Mouse (Mus musculus) stomach, postnatal 0 days (tissue): ENCODE data around the gene Nap1l1. TPM values are rescaled to one million over a fixed set of nuclear protein-coding genes. Genes with fewer than 3 reads are reported as not detected.
A peak's percentile ranks its signal among the peaks of the same experiment; 100 is the strongest.

Source experiments
- ATAC-seq: fragments of 200-750 bp; cut with Nextera tagmentation; 2 replicates; pipeline ENCODE4 v1.8.0; 2017; ENCODE audit not compliant: low FRiP score, low TSS enrichment
- DNase-seq: peaks from one replicate; pipeline ENCODE4 v3.0.0-alpha.2; 2016; ENCODE audit warnings: low spot score
- H3K27ac ChIP-seq: fragments of 300-500 bp; sonication (generic); replicated peaks from 2 replicates; pipeline ENCODE4 v1.5.1; 2014; ENCODE audit warnings: mild to moderate bottlenecking, control low read depth
- H3K27me3 ChIP-seq: fragments of 300-500 bp; sonication (generic); 2 replicates; pipeline ENCODE4 v1.6.1; 2014; ENCODE audit warnings: low read length; ENCODE audit not compliant: control insufficient read depth, insufficient read depth
- H3K36me3 ChIP-seq: fragments of 300-500 bp; sonication (generic); 2 replicates; pipeline ENCODE4 v1.6.1; 2014; ENCODE audit warnings: low read length, mixed read lengths; ENCODE audit not compliant: control insufficient read depth, insufficient read depth
- H3K4me1 ChIP-seq: fragments of 300-500 bp; sonication (generic); replicated peaks from 2 replicates; pipeline ENCODE4 v1.6.1; 2014; ENCODE audit warnings: antibody characterized with exemption; ENCODE audit not compliant: control insufficient read depth, insufficient read depth
- H3K4me2 ChIP-seq: fragments of 300-500 bp; sonication (generic); replicated peaks from 2 replicates; pipeline ENCODE4 v1.6.1; 2014; ENCODE audit warnings: low read depth, mild to moderate bottlenecking, control low read depth, moderate library complexity
- H3K4me3 ChIP-seq: fragments of 300-500 bp; sonication (generic); 2 replicates; pipeline ENCODE4 v1.5.1; 2014; ENCODE audit warnings: low read depth, low read length, control low read depth
- H3K9ac ChIP-seq: fragments of 300-500 bp; sonication (generic); 2 replicates; pipeline ENCODE4 v1.6.1; 2014; ENCODE audit warnings: mild to moderate bottlenecking, low read length, control low read depth, mixed read lengths
- H3K9me3 ChIP-seq: fragments of 300-500 bp; sonication (generic); 2 replicates; pipeline ENCODE4 v1.6.1; 2016; ENCODE audit warnings: low read length; ENCODE audit not compliant: control insufficient read depth
- CTCF ChIP-seq: IDR thresholded peaks from 2 replicates; pipeline ENCODE4 v1.5.1; 2016; ENCODE audit warnings: antibody characterized with exemption, low read depth, mild to moderate bottlenecking, moderate library complexity
- EP300 ChIP-seq: optimal IDR thresholded peaks from 2 replicates; pipeline ENCODE3; 2016; ENCODE audit warnings: antibody characterized with exemption
- WGBS: fragments of 180-500 bp; shearing (Covaris S2); extraction: QIAGEN DNeasy Blood & Tissue Kit; methylation state at CpG from one replicate; pipeline ENCODE4 v1.1.7; 2014; 5-methylcytosine and 5-hydroxymethylcytosine counted together
- polyA plus RNA-seq: library from polyadenylated mRNA; unstranded; fragments of >200 nt; fragmentation: Nextera tagmentation; extraction: Ambion mirVana; gene quantifications from 2 replicates; pipeline ENCODE4 v1.2.1, GENCODE M21; 2015

Nap1l1 gene
- polyA plus RNA-seq, 1 experiment from 2014 or later = 90.6 TPM

- no peak for DNase-seq
- TF ChIP-seq EP300 = no peak
- H3K9me3 ChIP-seq = no peaks in the 10 kb centered on the region
- H3K4me3 ChIP-seq = no peak overlapping the region
- H3K36me3 ChIP-seq = no peaks in the 10 kb centered on the region
- peaks cover 8% of the 10 kb centered on the region for H3K4me1 ChIP-seq
- H3K27ac ChIP-seq = no peak overlapping the region
- H3K4me2 ChIP-seq = no peak overlapping the region
- no peak overlapping the region for H3K9ac ChIP-seq
- no peak for ATAC-seq
- no peaks in the 10 kb centered on the region for H3K27me3 ChIP-seq
- 93% methylated on average over 9 of the region's 9 CpGs for WGBS
Observed at GRCm38 (mm10) chr10:111540678-111541077, 67.7 kb downstream of the Nap1l1 start.

GRCm38 (mm10) chr10:111543106-111543505, 70.1 kb downstream of the Nap1l1 start:
- no peak for TF ChIP-seq CTCF
- TF ChIP-seq EP300 = no peak
- Histone ChIP-seq H3K9me3 (no peaks in the 10 kb centered on the region), H3K4me1 (peaks cover 8% of the 10 kb centered on the region), H3K27me3 (no peaks in the 10 kb centered on the region), H3K4me2 (no peak overlapping the region), H3K36me3 (no peaks in the 10 kb centered on the region), H3K27ac (peak overlapping the region; percentile 45; the same call in 1 of the 2 replicates), H3K4me3 (no peak overlapping the region), H3K9ac (no peak overlapping the region)
- ATAC-seq (no peak), DNase-seq (no peak)
- 86% methylated on average over 7 of the region's 7 CpGs for WGBS

DNA sequence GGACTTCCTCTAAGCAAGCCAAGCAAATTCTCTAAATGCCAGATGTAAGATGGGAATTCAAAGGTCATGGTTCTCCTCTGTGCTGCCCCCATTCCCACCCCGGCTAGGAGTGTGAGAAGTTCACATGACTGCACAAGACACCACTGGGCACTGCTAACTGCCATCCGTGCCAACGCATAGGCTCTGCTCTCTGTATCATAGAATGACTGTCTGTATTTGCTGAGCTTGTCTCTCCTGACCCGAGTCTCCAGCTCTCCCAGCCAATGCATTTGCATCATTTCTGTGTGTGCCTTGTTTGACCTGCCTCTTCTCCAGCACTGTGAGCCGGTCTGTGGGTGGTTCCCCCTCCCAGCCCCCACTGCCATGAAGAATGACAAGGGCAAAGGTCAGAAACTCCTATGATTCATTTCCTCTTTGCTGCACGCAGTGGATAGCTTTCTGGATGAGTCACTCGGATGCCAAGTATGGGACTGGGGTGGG, 70.8 kb downstream of the Nap1l1 start:
- H3K27ac ChIP-seq = peak overlapping the region; percentile 45
- DNase-seq (peak; percentile 72), ATAC-seq (peak; percentile 82)
- H3K4me1 ChIP-seq = peaks cover 8% of the 10 kb centered on the region
- H3K27me3 ChIP-seq = no peaks in the 10 kb centered on the region
- no peaks in the 10 kb centered on the region for H3K36me3 ChIP-seq
- no peak overlapping the region for H3K4me2 ChIP-seq
- no peak overlapping the region for H3K9ac ChIP-seq
- no peaks in the 10 kb centered on the region for H3K9me3 ChIP-seq
- H3K4me3 ChIP-seq = no peak overlapping the region
- TF ChIP-seq EP300 = no peak
- no peak for TF ChIP-seq CTCF
- WGBS = 10% methylated on average over 7 of the region's 7 CpGs

GRCm38 (mm10) chr10:111544311-111544710, 71.3 kb downstream of the Nap1l1 start:
- no peaks in the 10 kb centered on the region for H3K9me3 ChIP-seq
- ATAC-seq (no peak), DNase-seq (no peak)
- TF ChIP-seq CTCF (no peak), EP300 (no peak)
- no peak overlapping the region for H3K4me3 ChIP-seq
- no peak overlapping the region; the same call in 1 of the 2 replicates for H3K27ac ChIP-seq
- H3K36me3 ChIP-seq = no peaks in the 10 kb centered on the region
- peaks cover 8% of the 10 kb centered on the region for H3K4me1 ChIP-seq
- 85% methylated on average over 4 of the region's 4 CpGs for WGBS
- H3K27me3 ChIP-seq = no peaks in the 10 kb centered on the region
- H3K4me2 ChIP-seq = no peak overlapping the region
- H3K9ac ChIP-seq = no peak overlapping the region

DNA sequence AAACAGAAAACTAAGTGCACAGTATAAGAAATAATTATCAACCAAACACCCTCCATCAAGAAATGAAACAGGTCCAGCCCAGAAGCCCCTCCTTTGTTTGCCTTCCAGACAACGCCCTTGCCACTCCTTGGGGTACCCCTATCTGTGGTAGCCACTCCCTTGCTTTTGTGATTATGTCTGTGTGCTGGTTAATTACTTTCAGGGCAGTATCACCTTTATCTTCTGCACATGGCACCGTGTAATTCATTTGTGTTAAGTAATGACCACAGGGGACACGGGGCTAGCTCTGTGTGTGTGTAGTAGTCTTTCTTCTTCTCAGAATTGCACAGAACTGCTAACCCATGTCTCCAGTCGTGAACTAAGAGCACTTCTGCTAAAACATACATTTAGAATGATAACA, 72.6 kb downstream of the Nap1l1 start:
- Histone ChIP-seq H3K4me2 (no peak overlapping the region), H3K4me3 (no peak overlapping the region), H3K27ac (0 out of 2 replicates have a peak overlapping the region, but pooled peaks have one; percentile 24), H3K27me3 (no peaks in the 10 kb centered on the region), H3K4me1 (peaks cover 12% of the 10 kb centered on the region), H3K36me3 (no peaks in the 10 kb centered on the region), H3K9ac (no peak overlapping the region), H3K9me3 (no peaks in the 10 kb centered on the region)
- DNase-seq = peak; percentile 70
- no peak for TF ChIP-seq EP300
- no peak for TF ChIP-seq CTCF
- peak; percentile 80 for ATAC-seq
- WGBS = 55% methylated on average over 4 of the region's 4 CpGs

Other genes starting within 250 kb of the Nap1l1 start
- gene Bbs10, start 174.5 kb upstream of the Nap1l1 start, polyA plus RNA-seq = 1.5 and 1.7 TPM in 2 replicates
- gene Phlda1, start 33.1 kb downstream of the Nap1l1 start, polyA plus RNA-seq = 29.6 and 32.3 TPM in 2 replicates